Mouse (Mus musculus) myocyte (in vitro differentiated cells): ENCODE measurements at regions not wholly inside any gene's neighbourhood (a gene's known extent, or its start where the extent isn't known, plus 50 kb on each side); places are given as distances from the start of the nearest gene placed in this dataset.

ENCODE experiments used
- MAX ChIP-seq: IDR thresholded peaks from one replicate; pipeline ENCODE4 v1.6.1; 2011; ENCODE audit warnings: low read depth, mild to moderate bottlenecking, control low read depth
- POLR2A ChIP-seq: IDR thresholded peaks from one replicate; pipeline ENCODE4 v1.6.1; 2011; ENCODE audit warnings: low read depth, mild to moderate bottlenecking, control low read depth, moderate library complexity; ENCODE audit not compliant: insufficient read length
- USF1 ChIP-seq: IDR thresholded peaks from one replicate; pipeline ENCODE4 v1.6.1; 2011; ENCODE audit warnings: low read depth, mild to moderate bottlenecking, control low read depth, moderate library complexity

DNA sequence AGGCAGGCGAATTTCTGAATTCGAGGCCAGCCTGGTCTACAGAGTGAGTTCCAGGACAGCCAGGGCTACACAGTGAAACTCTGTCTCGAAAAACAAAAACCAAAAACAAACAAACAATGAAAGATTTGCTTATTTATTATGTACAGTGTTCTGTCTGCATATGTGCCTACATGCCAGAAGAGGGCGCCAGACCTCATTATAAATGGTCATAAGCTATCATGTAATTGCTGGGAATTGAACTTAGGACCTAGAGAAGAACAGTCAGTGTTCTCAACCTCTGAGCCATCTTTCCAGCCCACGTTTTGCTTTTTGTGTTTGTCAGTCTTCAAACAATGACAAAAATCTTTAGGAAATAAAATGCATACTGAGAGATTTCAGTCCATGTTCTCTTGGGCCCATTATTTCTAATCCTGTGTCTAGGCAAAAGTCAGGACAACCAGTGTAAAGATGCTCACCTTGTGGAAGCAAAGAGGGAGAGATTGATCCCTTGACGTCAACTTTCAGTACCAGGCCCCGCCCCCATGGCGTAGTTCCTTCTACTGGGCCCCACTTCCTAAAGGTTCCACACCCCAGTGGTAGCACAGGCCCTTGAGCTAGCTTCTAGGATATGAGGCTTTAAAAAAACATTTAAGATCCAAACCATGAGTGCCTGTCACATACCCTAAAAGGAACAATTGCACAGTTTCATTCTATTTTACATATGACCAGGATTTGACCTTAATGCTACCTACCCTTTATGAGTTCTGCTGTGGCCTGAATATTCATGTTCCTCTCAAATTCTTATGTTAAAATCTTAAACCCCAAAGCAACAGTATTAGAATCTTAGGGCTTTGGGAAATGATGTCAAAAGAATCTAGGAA is 54.0 kb downstream of the H2al2a start:
- no peak for TF ChIP-seq POLR2A
- TF ChIP-seq MAX: no peak
- TF ChIP-seq USF1: no peak
